Comparison of ENCODE assay signal across 8 mouse cellular contexts in genomic region chr17:35469842-35470751, GRCm38 (mm10). TPM values are rescaled to one million over a fixed set of nuclear protein-coding genes. Genes with fewer than 3 reads are reported as not detected.
DNase-seq lines count a peak whose midpoint lies in the region; ATAC-seq and TF ChIP-seq lines count a peak whose summit lies in the region.

Gene H2-Q10, plus strand, starts transcription at chr17:35470089.

- no peak within 1 kb of the TSS for H3K27ac ChIP-seq in heart, embryonic 14.5 days (replicated peaks in 1 of 2; ENCODE audit: control insufficient read depth in 1 of 2, insufficient read depth in 1 of 2, low read depth in 2 of 2, low read length in 2 of 2)
- peak within 1 kb of the TSS; percentile 52 for H3K27ac ChIP-seq in liver, embryonic 12.5 days
- H3K27ac ChIP-seq in small intestine, adult 2 months (ENCODE audit: insufficient read depth, low read depth, low read length) = no peak within 1 kb of the TSS
- no peak within 1 kb of the TSS for H3K27ac ChIP-seq in cerebellum, adult 2 months (ENCODE audit: insufficient read depth, low read length)

- H3K4me2 ChIP-seq in heart, embryonic 14.5 days (ENCODE audit: low read length) = peak within 1 kb of the TSS; percentile 87
- H3K4me2 ChIP-seq in liver, embryonic 12.5 days = peak within 1 kb of the TSS; percentile 50

- no peak for ATAC-seq in heart, embryonic 14.5 days (ENCODE audit: insufficient number of reproducible peaks, insufficient read depth, low FRiP score, low read depth)
- ATAC-seq in liver, embryonic 12.5 days = peak; percentile 74

- peak; percentile 6; the same call in 1 of the 2 replicates for TF ChIP-seq POLR2A in small intestine, adult 2 months (IDR thresholded peaks at IDR 0.05; ENCODE audit: low read depth, low read length)
- TF ChIP-seq POLR2A in cerebellum, adult 2 months (IDR thresholded peaks at IDR 0.05; ENCODE audit: borderline replicate concordance, insufficient read depth, low read length) = no peak

- H3K4me1 ChIP-seq in heart, embryonic 14.5 days (ENCODE audit: control insufficient read depth in 2 of 2, insufficient read depth in 2 of 2, low read length in 2 of 2) = peaks cover 0 to 9% of the 10 kb centered on the region in 2 experiments; a peak in 2 of 4 replicates
- no peaks in the 10 kb centered on the region for H3K4me1 ChIP-seq in liver, embryonic 12.5 days
- H3K4me1 ChIP-seq in small intestine, adult 2 months (ENCODE audit: control insufficient read depth, insufficient read depth, insufficient read length, low read length) = peaks cover 9% of the 10 kb centered on the region
- H3K4me1 ChIP-seq in cerebellum, adult 2 months (ENCODE audit: control insufficient read depth, insufficient read depth, low read length) = no peaks in the 10 kb centered on the region

- peak within 1 kb of the TSS; percentile 30 to 50 for H3K4me3 ChIP-seq in heart, embryonic 14.5 days (ENCODE audit: control insufficient read depth in 1 of 2, insufficient read depth in 1 of 2, low read depth in 1 of 2, low read length in 2 of 2)
- peak within 1 kb of the TSS; percentile 35 for H3K4me3 ChIP-seq in liver, embryonic 12.5 days
- peak within 1 kb of the TSS; percentile 54 for H3K4me3 ChIP-seq in small intestine, adult 2 months (ENCODE audit: low read depth, low read length)
- no peak within 1 kb of the TSS for H3K4me3 ChIP-seq in cerebellum, adult 2 months (replicated peaks; ENCODE audit: insufficient read depth, low read depth, low read length)

- H3K36me3 ChIP-seq in heart, embryonic 14.5 days (ENCODE audit: control insufficient read depth, insufficient read depth, low read length) = no peaks in the 10 kb centered on the region
- H3K36me3 ChIP-seq in liver, embryonic 12.5 days = no peaks in the 10 kb centered on the region; the same call in 1 of the 2 replicates
- H3K36me3 ChIP-seq in small intestine, adult 2 months (ENCODE audit: control insufficient read depth, insufficient read depth, low read length) = no peaks in the 10 kb centered on the region

- no peak for TF ChIP-seq CTCF in small intestine, adult 2 months (IDR thresholded peaks at IDR 0.05; ENCODE audit: extremely low read depth, insufficient read length, insufficient replicate concordance, low read depth, low read length)
- TF ChIP-seq CTCF in cerebellum, adult 2 months (IDR thresholded peaks at IDR 0.05; ENCODE audit: borderline replicate concordance, insufficient read depth, low read depth, low read length) = no peak

- DNase-seq in heart, adult 18-20 months = no peak
- peak; percentile 29 for DNase-seq in embryo, embryonic 9.5 days (ENCODE audit: extremely low spot score)
- DNase-seq in induced T-regulatory cell, adult 2 months (ENCODE audit: low read depth) = peak; percentile 60
- no peak for DNase-seq in cerebellum, adult 2 months
- no peak for DNase-seq in gastrocnemius, postnatal 25 days

- H3K9me3 ChIP-seq in heart, embryonic 14.5 days (ENCODE audit: control insufficient read depth, low read length) = no peaks in the 10 kb centered on the region
- no peaks in the 10 kb centered on the region for H3K9me3 ChIP-seq in liver, embryonic 12.5 days (replicated peaks)

- H3K27me3 ChIP-seq in heart, embryonic 14.5 days (ENCODE audit: control insufficient read depth, insufficient read depth, low read length) = peaks cover 34% of the 10 kb centered on the region
- H3K27me3 ChIP-seq in liver, embryonic 12.5 days (replicated peaks) = peaks cover 45% of the 10 kb centered on the region
- H3K27me3 ChIP-seq in small intestine, adult 2 months (ENCODE audit: control insufficient read depth, insufficient read depth, low read length) = peaks cover 15% of the 10 kb centered on the region
- H3K27me3 ChIP-seq in cerebellum, adult 2 months (ENCODE audit: control insufficient read depth, insufficient read depth, low read length) = peaks cover 3% of the 10 kb centered on the region; the same call in 1 of the 2 replicates

- H3K9ac ChIP-seq in heart, embryonic 14.5 days (ENCODE audit: low read length) = peak within 1 kb of the TSS; percentile 57; the same call in 1 of the 2 replicates
- H3K9ac ChIP-seq in liver, embryonic 12.5 days = no peak within 1 kb of the TSS

- 1% methylated on average over 72 of the region's 80 CpGs for WGBS in heart, embryonic 14.5 days
- 3% methylated on average over 70 of the region's 80 CpGs for WGBS in liver, embryonic 12.5 days (ENCODE audit: insufficient replicate concordance)
- WGBS in small intestine, adult 2 months = 2% methylated on average over 80 of the region's 80 CpGs
- 2% methylated on average over 80 of the region's 80 CpGs for WGBS in cerebellum, adult 2 months

RNA-seq across cellular contexts. Expression of gene H2-Q10, which starts in this region (rescaled TPM):
- 0.09 and 0.14 TPM in 2 replicates for polyA plus RNA-seq in heart, embryonic 14.5 days (2014; fragmentation: Nextera tagmentation; extraction: Ambion mirVana)
- total RNA-seq in heart, adult 18-20 months (2021) = 1 to 10 TPM in 1 of 2 experiments, under 1 TPM in 1; 0.62 to 2.2 TPM
- 102 TPM in 2 replicates for polyA plus RNA-seq in liver, embryonic 12.5 days (2016; fragmentation: Nextera tagmentation; extraction: Ambion mirVana)
- 8.5 and 12.0 TPM in 2 replicates for polyA plus RNA-seq in small intestine, adult 2 months (2012; rRNA removed)
- 0.06 and 0.11 TPM in 2 replicates for polyA plus RNA-seq in cerebellum, adult 2 months (2012; rRNA removed)
- total RNA-seq in gastrocnemius, postnatal 25 days (2021) = 1 to 10 TPM in 1 of 2 experiments, under 1 TPM in 1; 0.15 to 1.3 TPM

Comparison
In these comparisons a context has a peak if more than half of its experiments do, and no peak if none do; other contexts are left out.
1. DNase-seq: peak in embryo, embryonic 9.5 days (single experiment) and induced T-regulatory cell, adult 2 months (single experiment); none in heart, adult 18-20 months (0 of 2), cerebellum, adult 2 months (0 of 2) and gastrocnemius, postnatal 25 days (single experiment).